Mouse (Mus musculus) spleen, adult 2 months (tissue): ENCODE results near the gene Dennd6b. TPM values are rescaled to one million over a fixed set of nuclear protein-coding genes. Genes with fewer than 3 reads are reported as not detected.

ENCODE experiments used
- DNase-seq, 2 experiments: peaks; one replicate each; pipeline versions ENCODE4 v3.0.0 to v3.0.0-alpha.2; 2012 to 2021; ENCODE audit warnings: low spot score in 2 of 2, low read depth in 1 of 2
- H3K27ac ChIP-seq: fragments of 200-500 bp; 2 replicates; pipeline ENCODE4 v1.5.1; 2012; ENCODE audit warnings: low read length, inconsistent platforms; ENCODE audit not compliant: insufficient read depth
- H3K27me3 ChIP-seq: fragments of 200-500 bp; 2 replicates; pipeline ENCODE4 v1.6.1; 2012; ENCODE audit warnings: mild to moderate bottlenecking, moderate library complexity, low read length, inconsistent platforms; ENCODE audit not compliant: control insufficient read depth, insufficient read depth
- H3K36me3 ChIP-seq: fragments of 200-500 bp; 2 replicates; pipeline ENCODE4 v1.6.1; 2012; ENCODE audit warnings: mild to moderate bottlenecking, low read length, inconsistent platforms; ENCODE audit not compliant: control insufficient read depth, insufficient read depth
- H3K4me1 ChIP-seq: fragments of 200-500 bp; 2 replicates; pipeline ENCODE4 v1.6.1; 2011; ENCODE audit warnings: inconsistent platforms; ENCODE audit not compliant: control insufficient read depth, insufficient read depth, insufficient read length
- H3K4me3 ChIP-seq: fragments of 200-500 bp; 2 replicates; pipeline ENCODE4 v1.5.1; 2011; ENCODE audit warnings: mild to moderate bottlenecking, inconsistent platforms; ENCODE audit not compliant: insufficient read depth, insufficient read length; ENCODE audit errors: extremely low read depth
- CTCF ChIP-seq: fragments of 200-500 bp; IDR thresholded peaks from 2 replicates; pipeline ENCODE4 v1.5.1; 2011; ENCODE audit warnings: mild to moderate bottlenecking, inconsistent platforms; ENCODE audit not compliant: insufficient read depth, insufficient read length, insufficient replicate concordance; ENCODE audit errors: extremely low read depth
- POLR2A ChIP-seq: fragments of 200-500 bp; IDR thresholded peaks from 2 replicates; pipeline ENCODE4 v1.6.1; 2011; ENCODE audit warnings: low read depth, low read length, inconsistent platforms
- WGBS: fragments of 180-500 bp; shearing (Covaris S2); methylation state at CpG from one replicate; pipeline ENCODE4 v1.1.7; 2018; 5-methylcytosine and 5-hydroxymethylcytosine counted together
- polyA plus RNA-seq: library from polyadenylated mRNA; depleted of rRNA; stranded (reverse); fragments of >200 nt; gene quantifications from 2 replicates; pipeline ENCODE4 v1.2.3, GENCODE M21; 2012

Gene Dennd6b
- polyA plus RNA-seq, 1 experiment: 25.2 TPM

DNA sequence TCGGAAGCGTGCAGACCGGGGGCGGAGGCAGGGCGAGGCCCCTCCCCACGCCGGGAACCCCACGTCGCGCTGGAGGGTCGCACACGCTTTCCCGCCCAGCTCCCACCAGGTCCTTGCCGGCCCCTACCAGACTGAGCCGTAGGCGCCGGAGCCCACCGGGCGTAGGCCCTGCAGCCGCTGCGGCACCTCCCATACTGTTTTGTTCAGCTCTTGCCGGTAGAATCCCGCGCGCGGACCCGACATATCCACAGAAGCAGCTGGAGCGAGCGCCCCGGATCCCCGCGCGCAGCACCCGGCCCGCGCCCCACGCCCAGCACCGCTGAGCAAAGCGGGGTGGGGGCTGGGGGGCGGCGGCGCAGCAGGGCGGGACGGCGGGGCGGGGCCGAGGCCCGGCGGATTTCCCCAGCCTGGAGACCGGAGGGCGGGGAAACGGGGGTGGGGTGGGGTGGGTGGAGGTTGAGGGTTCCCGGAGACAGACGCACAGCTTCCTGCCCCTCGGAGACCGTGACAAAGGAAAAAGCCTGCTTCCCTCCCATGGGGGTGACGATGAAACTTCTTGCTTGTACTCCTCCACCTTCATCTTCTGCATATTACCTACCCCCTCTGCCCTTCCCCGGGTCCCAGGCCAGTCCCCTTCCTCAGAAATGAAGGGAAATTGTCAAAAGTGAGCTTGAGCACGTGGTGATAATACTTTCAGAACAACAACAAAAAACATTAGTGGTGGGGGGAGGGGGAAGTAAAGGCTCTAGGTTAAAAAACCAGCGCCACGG is 46.8 kb downstream of the Dennd6b start, which contains the start of gene Mapk11:
Gene Mapk11, minus strand, starts transcription at position 358 of the 770 bp plus-strand sequence.
- DNase-seq: peak; percentile 19 to 62
- H3K27me3 ChIP-seq: no peaks in the 10 kb centered on the region
- 1% methylated on average over 61 of the region's 61 CpGs for WGBS

DNA sequence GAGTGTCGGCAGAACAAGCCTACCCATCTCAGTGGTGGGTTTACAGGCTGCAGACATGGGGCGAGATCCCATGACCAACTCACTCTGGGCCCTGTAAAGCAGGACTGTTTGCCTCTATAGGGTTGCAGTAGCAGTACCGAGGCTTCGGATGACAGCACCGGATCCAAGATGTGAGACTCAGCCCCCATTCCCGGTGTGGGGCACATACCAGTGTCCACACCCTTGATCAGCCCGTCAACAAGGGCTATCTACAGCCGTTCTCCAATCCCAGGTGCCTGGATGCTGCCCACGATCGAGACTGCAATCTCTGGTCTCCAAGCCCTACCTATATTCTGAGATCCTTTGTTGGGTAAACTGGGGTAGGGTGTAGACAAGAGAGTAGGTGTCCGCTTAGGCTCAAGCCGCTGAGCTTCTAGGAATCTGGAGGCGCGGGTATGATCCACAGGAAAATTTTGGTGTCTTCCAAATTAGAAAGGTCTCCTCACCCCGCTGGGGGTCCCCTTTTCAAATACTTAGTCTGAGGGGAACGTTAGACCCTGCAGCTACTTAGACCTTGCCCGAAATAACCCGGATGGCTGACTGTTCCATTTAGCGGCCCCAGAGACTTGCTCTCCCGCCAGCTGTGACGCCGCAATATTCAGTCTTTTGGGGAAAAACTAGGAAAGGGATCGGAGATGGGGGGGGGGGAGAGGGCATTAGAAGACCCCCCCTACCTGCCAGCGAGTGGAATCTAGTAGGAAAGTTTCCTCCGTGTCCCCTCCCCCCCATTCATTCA is 47.6 kb downstream of the Dennd6b start:
- TF ChIP-seq POLR2A: no peak
- TF ChIP-seq CTCF: no peak
- no peaks in the 10 kb centered on the region for H3K27me3 ChIP-seq
- peak overlapping the region; percentile 82 for H3K4me3 ChIP-seq
- WGBS: 14% methylated on average over 25 of the region's 25 CpGs
- peaks cover 3% of the 10 kb centered on the region; the same call in 1 of the 2 replicates for H3K36me3 ChIP-seq
- no peak for DNase-seq
- H3K27ac ChIP-seq: peak overlapping the region; percentile 78
- H3K4me1 ChIP-seq: peaks cover 39% of the 10 kb centered on the region; the same call in 1 of the 2 replicates

More for the DNA sequence above, 46.8 kb downstream of the Dennd6b start, which contains the start of gene Mapk11:
- no peaks in the 10 kb centered on the region for H3K36me3 ChIP-seq
- TF ChIP-seq POLR2A (no peak), CTCF (no peak)
- peaks cover 33% of the 10 kb centered on the region; the same call in 1 of the 2 replicates for H3K4me1 ChIP-seq
- peak within 1 kb of the TSS; percentile 78 for H3K27ac ChIP-seq
- peak within 1 kb of the TSS; percentile 82 for H3K4me3 ChIP-seq

- no peak for TF ChIP-seq POLR2A
- H3K36me3 ChIP-seq: peaks cover 4% of the 10 kb centered on the region
- H3K4me1 ChIP-seq: peaks cover 39% of the 10 kb centered on the region; the same call in 1 of the 2 replicates
- H3K4me3 ChIP-seq: peak overlapping the region; percentile 7; the same call in 1 of the 2 replicates
- WGBS: 66% methylated on average over 4 of the region's 4 CpGs
- no peak for DNase-seq
- H3K27ac ChIP-seq: no peak overlapping the region
- H3K27me3 ChIP-seq: no peaks in the 10 kb centered on the region
These were observed 48.4 kb downstream of the Dennd6b start for GRCm38 (mm10) chr15:89147895-89148294.

- peaks cover 4% of the 10 kb centered on the region for H3K36me3 ChIP-seq
- WGBS: 29% methylated on average over 10 of the region's 10 CpGs
- H3K27me3 ChIP-seq: no peaks in the 10 kb centered on the region
- peaks cover 39% of the 10 kb centered on the region; the same call in 1 of the 2 replicates for H3K4me1 ChIP-seq
- no peak overlapping the region for H3K4me3 ChIP-seq
- TF ChIP-seq POLR2A (no peak), CTCF (no peak)
- DNase-seq: no peak
- H3K27ac ChIP-seq: peak overlapping the region; percentile 15
These were observed 48.8 kb downstream of the Dennd6b start for GRCm38 (mm10) chr15:89147456-89147855.

GRCm38 (mm10) chr15:89147024-89147423 is 49.3 kb downstream of the Dennd6b start:
- peaks cover 4% of the 10 kb centered on the region for H3K36me3 ChIP-seq
- peak overlapping the region; percentile 62 for H3K27ac ChIP-seq
- peak; percentile 52 to 86 for DNase-seq
- H3K4me3 ChIP-seq: peak overlapping the region; percentile 53
- H3K27me3 ChIP-seq: no peaks in the 10 kb centered on the region
- H3K4me1 ChIP-seq: peaks cover 39% of the 10 kb centered on the region; the same call in 1 of the 2 replicates
- WGBS: 5% methylated on average over 16 of the region's 16 CpGs
- no peak for TF ChIP-seq CTCF
- no peak for TF ChIP-seq POLR2A

- H3K27me3 ChIP-seq: no peaks in the 10 kb centered on the region
- peak; percentile 25 to 80 for DNase-seq
- H3K27ac ChIP-seq: peak overlapping the region; percentile 62
- TF ChIP-seq CTCF (no peak), POLR2A (no peak; the same call in 1 of the 2 replicates)
- WGBS: 6% methylated on average over 27 of the region's 27 CpGs
- H3K4me3 ChIP-seq: peak overlapping the region; percentile 53
- H3K4me1 ChIP-seq: peaks cover 39% of the 10 kb centered on the region; the same call in 1 of the 2 replicates
- H3K36me3 ChIP-seq: peaks cover 4% of the 10 kb centered on the region
These were observed 49.8 kb downstream of the Dennd6b start for GRCm38 (mm10) chr15:89146537-89146936.
